Mouse (Mus musculus): ENCODE data around the gene Cracr2a. TPM values are rescaled to one million over a fixed set of nuclear protein-coding genes. Genes with fewer than 3 reads are reported as not detected.

Gene Cracr2a
- polyA plus RNA-seq, 1 experiment from 2014 or later: 0.79 TPM

DNA sequence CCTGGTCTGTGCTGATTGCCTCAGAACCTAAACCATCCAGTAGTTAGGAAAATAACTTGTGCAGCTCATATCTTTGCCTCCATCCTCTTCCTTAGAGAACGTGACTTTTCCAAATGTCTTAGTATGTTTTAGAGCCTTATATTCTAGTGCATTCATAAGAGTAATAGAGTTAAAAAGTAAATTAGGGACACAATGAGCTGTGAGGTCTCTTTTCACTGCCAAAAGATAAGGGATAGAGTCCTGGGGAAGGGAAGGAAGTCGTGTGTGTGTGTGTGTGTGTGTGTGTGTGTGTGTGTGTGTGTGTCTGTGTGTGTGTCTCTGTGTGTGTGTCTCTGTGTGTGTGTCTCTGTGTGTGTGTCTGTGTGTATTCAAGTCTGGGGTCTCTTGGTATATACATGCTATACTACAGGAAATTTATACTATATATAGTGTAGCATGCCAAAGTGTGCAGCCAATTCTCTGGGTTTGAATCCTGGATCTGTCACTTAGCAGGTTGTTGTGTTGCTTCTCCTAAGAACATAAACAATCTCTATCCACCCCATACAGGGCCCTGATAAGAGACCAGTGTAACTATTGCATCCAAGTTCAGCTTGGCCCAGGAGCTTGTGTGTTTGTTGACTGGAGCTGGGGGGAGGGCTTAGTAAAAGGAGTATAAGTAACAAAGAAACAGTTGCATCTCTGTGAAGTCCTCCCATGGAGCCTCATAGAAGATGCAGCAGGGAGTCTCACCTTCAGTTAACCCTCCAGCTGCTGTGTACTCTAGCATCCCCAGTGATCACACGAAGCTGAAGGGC is 29.5 kb upstream of the Cracr2a start:
- 54% methylated on average over 3 of the region's 3 CpGs for WGBS
- no peak overlapping the region for H3K4me2 ChIP-seq (ENCODE audit: low read depth, low read length)

DNA sequence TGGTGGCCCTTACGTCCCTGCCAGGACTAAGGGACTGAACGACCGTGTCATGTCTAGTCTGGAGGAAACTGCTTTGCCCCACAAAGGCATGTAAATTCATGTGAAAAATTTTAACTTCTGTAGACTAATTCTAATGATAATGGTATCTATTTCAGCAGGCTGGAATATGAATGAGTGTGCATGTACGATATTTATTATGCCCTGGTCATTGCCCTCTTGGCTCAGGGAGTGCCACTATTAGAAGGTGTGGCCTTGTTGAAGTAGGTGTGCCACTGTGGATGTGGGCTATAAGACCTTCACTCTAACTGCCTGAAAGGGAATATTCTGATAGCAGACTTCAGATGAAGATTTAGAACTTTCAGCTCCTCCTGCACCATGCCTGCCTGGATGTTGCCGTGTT is 28.8 kb upstream of the Cracr2a start:
- no peak overlapping the region for H3K27ac ChIP-seq (replicated peaks; ENCODE audit: low read depth, low read length)
- H3K36me3 ChIP-seq (replicated peaks; ENCODE audit: control insufficient read depth, insufficient read depth, low read depth, low read length): no peaks in the 10 kb centered on the region
- no peak for DNase-seq (ENCODE audit: low spot score)
- H3K4me2 ChIP-seq (ENCODE audit: low read depth, low read length): no peak overlapping the region
- H3K9ac ChIP-seq (replicated peaks; ENCODE audit: low read length): no peak overlapping the region
- no peak for ATAC-seq (replicated peaks; ENCODE audit: insufficient number of reproducible peaks, low FRiP score, low TSS enrichment, low read depth)
- no peak overlapping the region for H3K4me3 ChIP-seq (ENCODE audit: low read depth, low read length)
- no peaks in the 10 kb centered on the region for H3K4me1 ChIP-seq (ENCODE audit: control insufficient read depth, insufficient read depth, low read length)
- H3K9me3 ChIP-seq (replicated peaks; ENCODE audit: control insufficient read depth, low read length): no peaks in the 10 kb centered on the region
- 88% methylated on average over 5 of the region's 5 CpGs for WGBS
- H3K27me3 ChIP-seq (ENCODE audit: control insufficient read depth, insufficient read depth, low read length): no peaks in the 10 kb centered on the region

More for the DNA sequence above, 29.5 kb upstream of the Cracr2a start:
- no peaks in the 10 kb centered on the region for H3K9me3 ChIP-seq (replicated peaks; ENCODE audit: control insufficient read depth, low read length)
- H3K36me3 ChIP-seq (replicated peaks; ENCODE audit: control insufficient read depth, insufficient read depth, low read depth, low read length): no peaks in the 10 kb centered on the region
- no peak overlapping the region for H3K27ac ChIP-seq (replicated peaks; ENCODE audit: low read depth, low read length)
- H3K4me3 ChIP-seq (ENCODE audit: low read depth, low read length): no peak overlapping the region
- H3K9ac ChIP-seq (replicated peaks; ENCODE audit: low read length): no peak overlapping the region
- DNase-seq (ENCODE audit: low spot score) (no peak), ATAC-seq (replicated peaks; ENCODE audit: insufficient number of reproducible peaks, low FRiP score, low TSS enrichment, low read depth) (no peak)
- no peaks in the 10 kb centered on the region for H3K27me3 ChIP-seq (ENCODE audit: control insufficient read depth, insufficient read depth, low read length)
- H3K4me1 ChIP-seq (ENCODE audit: control insufficient read depth, insufficient read depth, low read length): no peaks in the 10 kb centered on the region

DNA sequence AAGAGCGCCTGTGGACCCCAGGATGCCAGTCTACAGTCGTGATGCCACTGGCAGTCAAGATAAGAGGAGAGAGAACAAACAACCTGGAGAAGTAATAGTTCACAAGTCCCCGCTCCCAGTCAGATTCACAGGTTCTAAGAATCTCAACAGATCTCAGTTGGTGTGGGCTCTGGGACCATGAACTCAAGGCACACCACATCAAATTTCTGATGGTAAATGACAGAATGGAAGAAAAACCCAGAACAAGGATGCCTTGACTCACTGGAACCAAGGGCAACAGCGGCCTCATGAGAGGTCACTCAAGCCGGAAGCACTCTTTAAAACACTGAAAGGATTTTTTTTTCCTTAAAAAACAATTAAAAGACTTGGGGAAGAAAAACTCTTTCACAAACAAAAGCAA is 27.4 kb upstream of the Cracr2a start:
- DNase-seq (ENCODE audit: low spot score): no peak
- Histone ChIP-seq H3K9ac (replicated peaks; ENCODE audit: low read length) (no peak overlapping the region), H3K4me2 (ENCODE audit: low read depth, low read length) (no peak overlapping the region), H3K36me3 (replicated peaks; ENCODE audit: control insufficient read depth, insufficient read depth, low read depth, low read length) (no peaks in the 10 kb centered on the region), H3K4me3 (ENCODE audit: low read depth, low read length) (no peak overlapping the region), H3K9me3 (replicated peaks; ENCODE audit: control insufficient read depth, low read length) (no peaks in the 10 kb centered on the region), H3K27me3 (ENCODE audit: control insufficient read depth, insufficient read depth, low read length) (no peaks in the 10 kb centered on the region), H3K27ac (replicated peaks; ENCODE audit: low read depth, low read length) (no peak overlapping the region), H3K4me1 (ENCODE audit: control insufficient read depth, insufficient read depth, low read length) (no peaks in the 10 kb centered on the region)
- WGBS: 81% methylated on average over 5 of the region's 5 CpGs
- no peak for ATAC-seq (replicated peaks; ENCODE audit: insufficient number of reproducible peaks, low FRiP score, low TSS enrichment, low read depth)

DNA sequence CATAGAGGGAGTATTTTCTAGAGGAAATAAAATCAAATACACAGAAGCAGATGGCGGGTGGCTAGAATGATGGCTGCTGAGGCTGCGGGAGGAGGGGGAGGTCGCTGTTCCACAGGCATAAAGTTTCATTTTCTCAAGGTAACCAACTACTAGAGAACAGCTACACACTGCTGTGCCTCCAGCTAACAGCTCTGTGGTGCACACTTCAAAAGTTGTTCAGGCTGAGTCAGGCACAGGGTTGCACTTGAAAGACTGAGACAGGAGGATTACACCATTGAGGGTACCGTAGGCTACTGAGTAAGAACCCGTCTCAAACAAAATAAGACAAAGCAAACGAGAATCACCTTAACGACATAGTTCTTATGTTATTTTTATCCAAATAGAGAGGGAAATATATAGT is 24.1 kb upstream of the Cracr2a start:
- no peak for DNase-seq (ENCODE audit: low spot score)
- H3K9ac ChIP-seq (replicated peaks; ENCODE audit: low read length): no peak overlapping the region
- H3K4me3 ChIP-seq (ENCODE audit: low read depth, low read length): no peak overlapping the region
- H3K9me3 ChIP-seq (replicated peaks; ENCODE audit: control insufficient read depth, low read length): no peaks in the 10 kb centered on the region
- H3K27me3 ChIP-seq (ENCODE audit: control insufficient read depth, insufficient read depth, low read length): no peaks in the 10 kb centered on the region
- H3K4me1 ChIP-seq (ENCODE audit: control insufficient read depth, insufficient read depth, low read length): no peaks in the 10 kb centered on the region
- H3K36me3 ChIP-seq (replicated peaks; ENCODE audit: control insufficient read depth, insufficient read depth, low read depth, low read length): no peaks in the 10 kb centered on the region
- no peak for ATAC-seq (replicated peaks; ENCODE audit: insufficient number of reproducible peaks, low FRiP score, low TSS enrichment, low read depth)
- no peak overlapping the region for H3K4me2 ChIP-seq (ENCODE audit: low read depth, low read length)
- no peak overlapping the region for H3K27ac ChIP-seq (replicated peaks; ENCODE audit: low read depth, low read length)
- 70% methylated on average over 7 of the region's 7 CpGs for WGBS

DNA sequence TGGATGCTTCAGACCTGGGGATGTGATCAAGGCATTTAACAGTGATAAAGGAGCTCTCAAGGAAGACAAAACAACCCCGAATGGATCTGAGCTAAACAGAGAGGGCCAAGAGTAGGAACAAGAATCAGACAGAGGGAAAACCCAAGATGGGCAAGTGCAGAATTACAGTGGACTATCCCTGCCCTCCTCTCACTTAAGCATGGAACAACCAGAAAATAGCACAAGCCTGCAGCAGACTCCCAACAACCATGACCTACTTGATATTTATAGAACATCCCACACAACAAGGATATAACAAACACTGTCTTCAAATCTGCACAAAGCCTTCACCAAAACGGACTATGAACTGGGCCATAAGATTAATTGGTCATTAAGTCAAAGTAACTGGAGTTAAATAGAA is 23.0 kb upstream of the Cracr2a start:
- DNase-seq (ENCODE audit: low spot score): no peak
- WGBS: 73% methylated on average over 2 of the region's 2 CpGs
- Histone ChIP-seq H3K9ac (replicated peaks; ENCODE audit: low read length) (no peak overlapping the region), H3K36me3 (replicated peaks; ENCODE audit: control insufficient read depth, insufficient read depth, low read depth, low read length) (no peaks in the 10 kb centered on the region), H3K27ac (replicated peaks; ENCODE audit: low read depth, low read length) (no peak overlapping the region), H3K4me3 (ENCODE audit: low read depth, low read length) (no peak overlapping the region), H3K9me3 (replicated peaks; ENCODE audit: control insufficient read depth, low read length) (no peaks in the 10 kb centered on the region), H3K4me2 (ENCODE audit: low read depth, low read length) (no peak overlapping the region), H3K4me1 (ENCODE audit: control insufficient read depth, insufficient read depth, low read length) (no peaks in the 10 kb centered on the region), H3K27me3 (ENCODE audit: control insufficient read depth, insufficient read depth, low read length) (no peaks in the 10 kb centered on the region)
- no peak for ATAC-seq (replicated peaks; ENCODE audit: insufficient number of reproducible peaks, low FRiP score, low TSS enrichment, low read depth)

DNA sequence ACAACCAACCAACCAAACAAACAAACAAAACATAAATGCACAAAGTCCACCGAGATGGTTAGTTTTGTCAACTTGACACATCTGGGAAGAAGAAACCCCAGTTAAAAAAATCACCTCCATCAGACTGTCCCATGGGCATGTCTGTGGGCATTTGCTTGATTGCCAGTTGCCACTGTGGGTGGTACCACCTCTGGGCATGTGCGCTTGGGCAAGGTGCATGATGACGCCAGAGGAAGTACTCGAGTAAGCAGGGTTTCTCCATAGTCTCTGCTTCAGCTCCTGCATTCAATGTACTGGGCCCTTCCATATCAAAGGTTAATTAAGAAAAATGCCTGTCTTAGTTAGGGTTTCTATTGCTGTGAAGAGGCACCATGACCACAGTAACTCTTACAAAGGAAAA is 21.9 kb upstream of the Cracr2a start:
- Histone ChIP-seq H3K36me3 (replicated peaks; ENCODE audit: control insufficient read depth, insufficient read depth, low read depth, low read length) (no peaks in the 10 kb centered on the region), H3K9me3 (replicated peaks; ENCODE audit: control insufficient read depth, low read length) (no peaks in the 10 kb centered on the region), H3K27ac (replicated peaks; ENCODE audit: low read depth, low read length) (no peak overlapping the region), H3K4me2 (ENCODE audit: low read depth, low read length) (no peak overlapping the region), H3K9ac (replicated peaks; ENCODE audit: low read length) (no peak overlapping the region), H3K4me1 (ENCODE audit: control insufficient read depth, insufficient read depth, low read length) (no peaks in the 10 kb centered on the region), H3K4me3 (ENCODE audit: low read depth, low read length) (no peak overlapping the region), H3K27me3 (ENCODE audit: control insufficient read depth, insufficient read depth, low read length) (no peaks in the 10 kb centered on the region)
- ATAC-seq (replicated peaks; ENCODE audit: insufficient number of reproducible peaks, low FRiP score, low TSS enrichment, low read depth): no peak
- 89% methylated on average over 4 of the region's 4 CpGs for WGBS
- DNase-seq (ENCODE audit: low spot score): no peak

DNA sequence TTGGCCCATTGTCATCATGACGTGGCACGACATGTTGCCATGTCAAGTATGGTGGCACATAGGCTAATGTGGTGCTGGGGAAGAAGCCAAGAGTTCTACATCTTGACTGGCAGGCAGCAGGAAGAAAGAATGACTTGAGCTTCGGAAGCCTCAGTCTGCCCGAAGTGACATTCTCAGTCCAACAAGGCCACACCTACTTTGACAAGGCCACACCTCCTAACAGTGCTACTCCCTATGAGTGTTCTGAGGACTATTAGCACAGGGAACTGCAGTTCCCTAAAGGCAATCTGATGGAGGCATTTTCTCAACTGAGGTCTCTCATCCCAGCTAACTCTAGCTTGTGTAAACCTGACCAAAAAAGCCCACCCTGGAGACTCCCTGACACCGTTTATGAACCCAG is 21.5 kb upstream of the Cracr2a start:
- Histone ChIP-seq H3K9me3 (replicated peaks; ENCODE audit: control insufficient read depth, low read length) (no peaks in the 10 kb centered on the region), H3K4me2 (ENCODE audit: low read depth, low read length) (no peak overlapping the region), H3K27me3 (ENCODE audit: control insufficient read depth, insufficient read depth, low read length) (no peaks in the 10 kb centered on the region), H3K27ac (replicated peaks; ENCODE audit: low read depth, low read length) (no peak overlapping the region), H3K9ac (replicated peaks; ENCODE audit: low read length) (no peak overlapping the region), H3K4me3 (ENCODE audit: low read depth, low read length) (no peak overlapping the region), H3K4me1 (ENCODE audit: control insufficient read depth, insufficient read depth, low read length) (no peaks in the 10 kb centered on the region), H3K36me3 (replicated peaks; ENCODE audit: control insufficient read depth, insufficient read depth, low read depth, low read length) (no peaks in the 10 kb centered on the region)
- ATAC-seq (replicated peaks; ENCODE audit: insufficient number of reproducible peaks, low FRiP score, low TSS enrichment, low read depth) (no peak), DNase-seq (ENCODE audit: low spot score) (no peak)
- WGBS: 69% methylated on average over 5 of the region's 5 CpGs

DNA sequence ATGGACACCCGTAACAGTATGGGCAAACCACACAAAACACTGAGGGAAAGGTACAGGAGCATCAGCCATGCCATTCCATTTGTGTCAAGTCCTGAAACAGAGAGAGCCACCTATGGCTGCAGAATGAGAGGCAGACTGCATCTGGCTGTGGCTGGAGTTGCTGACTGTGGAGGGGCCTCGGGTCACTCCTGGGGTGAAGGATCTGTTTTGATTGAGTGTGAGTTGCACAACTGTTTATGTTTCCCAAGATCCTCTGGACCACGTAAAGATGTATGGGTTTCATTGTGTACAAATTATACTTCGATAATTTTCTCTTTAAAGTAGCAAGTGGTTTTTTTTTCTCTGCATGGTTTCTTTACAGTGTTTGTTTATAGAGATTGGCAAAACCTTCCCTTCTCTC is 20.6 kb upstream of the Cracr2a start:
- no peaks in the 10 kb centered on the region for H3K4me1 ChIP-seq (ENCODE audit: control insufficient read depth, insufficient read depth, low read length)
- no peak overlapping the region for H3K4me2 ChIP-seq (ENCODE audit: low read depth, low read length)
- H3K9ac ChIP-seq (replicated peaks; ENCODE audit: low read length): no peak overlapping the region
- 65% methylated on average over 4 of the region's 4 CpGs for WGBS
- H3K9me3 ChIP-seq (replicated peaks; ENCODE audit: control insufficient read depth, low read length): no peaks in the 10 kb centered on the region
- DNase-seq (ENCODE audit: low spot score) (no peak), ATAC-seq (replicated peaks; ENCODE audit: insufficient number of reproducible peaks, low FRiP score, low TSS enrichment, low read depth) (no peak)
- H3K27ac ChIP-seq (replicated peaks; ENCODE audit: low read depth, low read length): no peak overlapping the region
- H3K27me3 ChIP-seq (ENCODE audit: control insufficient read depth, insufficient read depth, low read length): no peaks in the 10 kb centered on the region
- no peak overlapping the region for H3K4me3 ChIP-seq (ENCODE audit: low read depth, low read length)
- H3K36me3 ChIP-seq (replicated peaks; ENCODE audit: control insufficient read depth, insufficient read depth, low read depth, low read length): no peaks in the 10 kb centered on the region
